Mouse (Mus musculus): ENCODE measurements around the gene Mov10. TPM values are rescaled to one million over a fixed set of nuclear protein-coding genes. Genes with fewer than 3 reads are reported as not detected.
"Not testable (repeated sequence)": the region's sequence is repeated elsewhere in the genome, so short reads cannot be mapped to it uniquely, and the experiment has no call there.

Gene Mov10
- polyA plus RNA-seq (2015; fragmentation: Nextera tagmentation; extraction: Ambion mirVana) = 9.7 and 10.6 TPM in 2 replicates

GRCm38 (mm10) chr3:104817991-104818748 is at the start of gene Mov10:
TSS of gene Mov10 (minus strand) at chr3:104818563.
- Histone ChIP-seq H3K27me3 (replicated peaks) (no peaks in the 10 kb centered on the region), H3K4me3 (peak within 1 kb of the TSS; percentile 57), H3K4me2 (peak within 1 kb of the TSS; percentile 91), H3K9me3 (no peaks in the 10 kb centered on the region), H3K4me1 (peaks cover 17% of the 10 kb centered on the region), H3K27ac (peak within 1 kb of the TSS; percentile 60), H3K36me3 (replicated peaks) (no peaks in the 10 kb centered on the region), H3K9ac (peak within 1 kb of the TSS; percentile 58)
- ATAC-seq (replicated peaks) = peak; percentile 75
- WGBS = under 1% methylated on average over 40 of the region's 40 CpGs

GRCm38 (mm10) chr3:104866674-104867073 is 48.3 kb upstream of the Mov10 start:
- not testable (repeated sequence) for H3K9ac ChIP-seq; H3K27me3 ChIP-seq (replicated peaks); H3K9me3 ChIP-seq; H3K36me3 ChIP-seq (replicated peaks); ATAC-seq (replicated peaks); H3K4me3 ChIP-seq; H3K27ac ChIP-seq
- Histone ChIP-seq H3K4me1 (peaks cover 33% of the 10 kb centered on the region), H3K4me2 (peak overlapping the region; percentile 66)

GRCm38 (mm10) chr3:104865341-104865788 is 47.0 kb upstream of the Mov10 start:
- peak overlapping the region; percentile 99 for H3K9ac ChIP-seq
- H3K27ac ChIP-seq = peak overlapping the region; percentile 93
- no peaks in the 10 kb centered on the region for H3K27me3 ChIP-seq (replicated peaks)
- no peaks in the 10 kb centered on the region for H3K9me3 ChIP-seq
- peak overlapping the region; percentile 66 for H3K4me2 ChIP-seq
- peaks cover 41% of the 10 kb centered on the region for H3K4me1 ChIP-seq
- peak overlapping the region; percentile 99 for H3K4me3 ChIP-seq
- ATAC-seq (replicated peaks) = peak; percentile 13
- H3K36me3 ChIP-seq (replicated peaks) = no peaks in the 10 kb centered on the region; the same call in 1 of the 2 replicates
- WGBS = under 1% methylated on average over 12 of the region's 12 CpGs

- H3K9ac ChIP-seq = peak overlapping the region; percentile 99
- peak overlapping the region; percentile 99 for H3K4me3 ChIP-seq
- H3K27ac ChIP-seq = peak overlapping the region; percentile 93
- under 1% methylated on average over 48 of the region's 48 CpGs for WGBS
- H3K36me3 ChIP-seq (replicated peaks) = no peaks in the 10 kb centered on the region; the same call in 1 of the 2 replicates
- H3K27me3 ChIP-seq (replicated peaks) = no peaks in the 10 kb centered on the region
- H3K9me3 ChIP-seq = no peaks in the 10 kb centered on the region
- H3K4me1 ChIP-seq = peaks cover 41% of the 10 kb centered on the region
- H3K4me2 ChIP-seq = peak overlapping the region; percentile 66
- peak; percentile 96 for ATAC-seq (replicated peaks)
Measured at GRCm38 (mm10) chr3:104864651-104865340, 46.4 kb upstream of the Mov10 start.

GRCm38 (mm10) chr3:104863786-104864650 is 45.7 kb upstream of the Mov10 start, which contains the start of the genes St7l and Capza1:
TSS of gene St7l (plus strand) at chr3:104864005.
TSS of gene Capza1 (minus strand) at chr3:104864505.
- H3K27me3 ChIP-seq (replicated peaks) = no peaks in the 10 kb centered on the region

GRCm38 (mm10) chr3:104858560-104858959 is 40.2 kb upstream of the Mov10 start:
- Histone ChIP-seq H3K36me3 (replicated peaks) (no peaks in the 10 kb centered on the region), H3K4me3 (no peak overlapping the region), H3K9me3 (no peaks in the 10 kb centered on the region), H3K9ac (no peak overlapping the region), H3K27me3 (replicated peaks) (no peaks in the 10 kb centered on the region), H3K27ac (no peak overlapping the region), H3K4me1 (peaks cover 27% of the 10 kb centered on the region), H3K4me2 (no peak overlapping the region)
- WGBS = 100% methylated on average over 1 of the region's 1 CpGs
- no peak for ATAC-seq (replicated peaks)

More at GRCm38 (mm10) chr3:104863786-104864650, 45.7 kb upstream of the Mov10 start, which contains the start of the genes St7l and Capza1:
- peak; percentile 98 for ATAC-seq (replicated peaks)
- Histone ChIP-seq H3K4me2 (peak within 1 kb of the TSS; percentile 66), H3K9me3 (no peaks in the 10 kb centered on the region), H3K4me1 (peaks cover 41% of the 10 kb centered on the region), H3K4me3 (peak within 1 kb of the TSS; percentile 99), H3K27ac (peak within 1 kb of the TSS; percentile 93), H3K9ac (peak within 1 kb of the TSS; percentile 99), H3K36me3 (replicated peaks) (no peaks in the 10 kb centered on the region; the same call in 1 of the 2 replicates)
- WGBS = under 1% methylated on average over 43 of the region's 43 CpGs

- Histone ChIP-seq H3K36me3 (replicated peaks) (no peaks in the 10 kb centered on the region), H3K4me1 (peaks cover 2% of the 10 kb centered on the region), H3K27me3 (replicated peaks) (no peaks in the 10 kb centered on the region), H3K9me3 (no peaks in the 10 kb centered on the region), H3K4me3 (no peak overlapping the region), H3K9ac (no peak overlapping the region), H3K4me2 (no peak overlapping the region), H3K27ac (no peak overlapping the region)
- ATAC-seq (replicated peaks) = no peak
- 96% methylated on average over 1 of the region's 1 CpGs for WGBS
Measured at GRCm38 (mm10) chr3:104856106-104856505, 37.7 kb upstream of the Mov10 start.

GRCm38 (mm10) chr3:104854866-104855265 is 36.5 kb upstream of the Mov10 start:
- Histone ChIP-seq H3K4me1 (no peaks in the 10 kb centered on the region), H3K9me3 (no peaks in the 10 kb centered on the region), H3K27me3 (replicated peaks) (no peaks in the 10 kb centered on the region), H3K4me3 (no peak overlapping the region), H3K27ac (no peak overlapping the region), H3K36me3 (replicated peaks) (no peaks in the 10 kb centered on the region), H3K4me2 (no peak overlapping the region), H3K9ac (no peak overlapping the region)
- no peak for ATAC-seq (replicated peaks)

- Histone ChIP-seq H3K4me2 (no peak overlapping the region), H3K36me3 (replicated peaks) (no peaks in the 10 kb centered on the region), H3K9ac (no peak overlapping the region), H3K9me3 (no peaks in the 10 kb centered on the region), H3K4me3 (no peak overlapping the region), H3K27ac (no peak overlapping the region), H3K27me3 (replicated peaks) (no peaks in the 10 kb centered on the region), H3K4me1 (no peaks in the 10 kb centered on the region)
- WGBS = 95% methylated on average over 1 of the region's 1 CpGs
- ATAC-seq (replicated peaks) = no peak
Measured at GRCm38 (mm10) chr3:104854465-104854864, 36.1 kb upstream of the Mov10 start.

- no peak overlapping the region for H3K4me3 ChIP-seq
- no peaks in the 10 kb centered on the region for H3K27me3 ChIP-seq (replicated peaks)
- no peaks in the 10 kb centered on the region for H3K4me1 ChIP-seq
- H3K36me3 ChIP-seq (replicated peaks) = peaks cover 16% of the 10 kb centered on the region
- H3K9me3 ChIP-seq = no peaks in the 10 kb centered on the region
- H3K9ac ChIP-seq = no peak overlapping the region
- ATAC-seq (replicated peaks) = no peak
- WGBS = 94% methylated on average over 4 of the region's 4 CpGs
- no peak overlapping the region for H3K4me2 ChIP-seq
- no peak overlapping the region for H3K27ac ChIP-seq
Measured at GRCm38 (mm10) chr3:104846601-104847000, 28.2 kb upstream of the Mov10 start.

- H3K9ac ChIP-seq = no peak overlapping the region
- H3K9me3 ChIP-seq = no peaks in the 10 kb centered on the region
- no peaks in the 10 kb centered on the region for H3K4me1 ChIP-seq
- no peak overlapping the region for H3K4me2 ChIP-seq
- peaks cover 27% of the 10 kb centered on the region for H3K36me3 ChIP-seq (replicated peaks)
- no peak for ATAC-seq (replicated peaks)
- no peak overlapping the region for H3K4me3 ChIP-seq
- H3K27ac ChIP-seq = no peak overlapping the region
- no peaks in the 10 kb centered on the region for H3K27me3 ChIP-seq (replicated peaks)
- WGBS = 97% methylated on average over 5 of the region's 5 CpGs
Measured at GRCm38 (mm10) chr3:104841049-104841448, 22.7 kb upstream of the Mov10 start.

GRCm38 (mm10) chr3:104835797-104836196 is 17.4 kb upstream of the Mov10 start:
- Histone ChIP-seq H3K27ac (no peak overlapping the region), H3K27me3 (replicated peaks) (no peaks in the 10 kb centered on the region), H3K4me1 (no peaks in the 10 kb centered on the region), H3K4me2 (no peak overlapping the region), H3K36me3 (replicated peaks) (peaks cover 39% of the 10 kb centered on the region), H3K4me3 (no peak overlapping the region), H3K9ac (no peak overlapping the region), H3K9me3 (no peaks in the 10 kb centered on the region)
- WGBS = 95% methylated on average over 3 of the region's 3 CpGs
- no peak for ATAC-seq (replicated peaks)
